Mouse (Mus musculus) testis, postnatal 10 days (tissue): ENCODE measurements around the gene Junb.

Source experiments
- DNase-seq: peaks from one replicate; pipeline ENCODE4 v3.0.0; 2021; ENCODE audit warnings: low spot score

Junb gene

DNA sequence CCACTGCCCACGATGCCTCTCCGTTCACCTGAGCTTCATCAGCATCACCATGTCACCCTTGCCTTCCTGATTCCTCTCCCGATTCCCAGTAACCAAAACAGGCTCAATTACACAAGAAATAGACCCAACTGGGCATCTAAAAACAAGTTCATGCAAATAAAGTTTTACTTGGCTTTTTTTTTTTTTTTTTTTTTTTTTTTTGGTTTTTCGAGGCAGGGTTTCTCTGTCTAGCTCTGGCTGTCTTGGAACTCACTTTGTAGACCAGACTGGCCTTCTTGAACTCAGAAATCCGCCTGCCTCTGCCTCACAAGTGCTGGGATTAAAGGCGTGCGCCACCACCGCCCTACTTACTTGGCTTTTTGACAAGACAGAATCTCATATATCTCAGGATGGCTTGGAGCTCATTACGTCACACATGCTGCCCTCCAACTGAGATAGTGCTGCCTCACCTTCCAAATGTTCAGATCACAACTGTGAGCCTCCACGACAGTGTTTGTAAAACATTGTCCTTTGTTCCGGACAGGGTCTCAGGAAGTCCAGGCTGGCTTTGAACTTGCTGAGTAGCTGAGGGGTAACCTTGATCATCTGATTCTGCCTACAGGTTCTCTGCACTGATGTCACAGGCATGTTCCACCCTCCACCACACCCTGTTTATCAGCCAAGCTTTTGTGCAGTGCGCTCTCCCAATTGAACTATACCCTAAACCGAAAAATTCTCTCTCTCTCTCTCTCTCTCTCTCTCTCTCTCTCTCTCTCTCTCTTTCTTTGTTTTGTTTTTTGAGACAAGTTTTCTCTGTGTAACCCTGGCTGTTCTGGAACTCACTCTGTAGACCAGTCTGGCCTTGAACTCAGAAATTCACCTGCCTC is 40.7 kb downstream of the Junb start:
- DNase-seq, result no peak

- DNase-seq, result peak; percentile 80
These were observed 41.5 kb downstream of the Junb start, which contains the start of gene Mast1 for GRCm38 (mm10) chr8:84936962-84937546. Gene Mast1, minus strand, starts transcription at chr8:84937359.

GRCm38 (mm10) chr8:84936041-84936961 is 42.2 kb downstream of the Junb start:
- DNase-seq, result no peak

DNA sequence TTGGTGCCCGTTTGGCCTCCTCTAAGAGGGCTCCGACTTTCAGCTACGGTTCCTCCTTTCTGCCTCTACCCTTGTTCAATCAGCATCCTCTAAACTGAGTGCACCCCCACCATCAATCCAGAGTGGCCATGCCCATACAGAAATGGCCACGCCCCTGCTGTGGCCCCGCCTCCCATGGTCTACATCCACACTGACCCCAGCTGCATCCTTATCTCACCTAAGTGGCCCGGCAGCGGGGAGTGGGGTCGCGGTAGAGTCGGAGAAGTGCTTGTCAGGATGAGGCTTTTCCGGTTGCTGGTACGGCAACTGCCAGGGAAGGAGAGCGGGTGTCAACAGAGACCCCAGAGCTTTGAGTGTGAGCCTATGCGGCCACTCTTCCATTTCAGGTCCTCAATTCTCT is 43.0 kb downstream of the Junb start:
- DNase-seq, result no peak

DNA sequence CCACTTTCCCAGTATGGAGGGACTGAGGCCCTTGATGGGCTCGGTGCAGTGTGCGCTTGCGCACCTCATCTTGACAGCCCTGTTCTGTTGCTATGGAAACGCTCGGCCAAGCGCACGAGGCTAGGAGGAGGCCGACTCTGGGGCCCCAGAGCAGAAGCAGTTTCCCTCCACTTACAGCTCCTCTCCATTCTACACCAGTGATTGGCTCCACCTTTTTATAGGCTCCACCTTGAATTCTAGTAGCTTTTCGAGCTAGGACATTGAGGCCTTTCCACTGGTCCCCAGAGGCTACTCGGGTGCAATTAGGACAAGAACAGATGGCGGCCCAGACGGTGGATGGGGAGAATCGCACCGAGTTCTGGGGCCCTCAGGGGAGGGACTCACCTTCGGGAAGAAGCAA is 43.7 kb downstream of the Junb start:
- no peak for DNase-seq

DNA sequence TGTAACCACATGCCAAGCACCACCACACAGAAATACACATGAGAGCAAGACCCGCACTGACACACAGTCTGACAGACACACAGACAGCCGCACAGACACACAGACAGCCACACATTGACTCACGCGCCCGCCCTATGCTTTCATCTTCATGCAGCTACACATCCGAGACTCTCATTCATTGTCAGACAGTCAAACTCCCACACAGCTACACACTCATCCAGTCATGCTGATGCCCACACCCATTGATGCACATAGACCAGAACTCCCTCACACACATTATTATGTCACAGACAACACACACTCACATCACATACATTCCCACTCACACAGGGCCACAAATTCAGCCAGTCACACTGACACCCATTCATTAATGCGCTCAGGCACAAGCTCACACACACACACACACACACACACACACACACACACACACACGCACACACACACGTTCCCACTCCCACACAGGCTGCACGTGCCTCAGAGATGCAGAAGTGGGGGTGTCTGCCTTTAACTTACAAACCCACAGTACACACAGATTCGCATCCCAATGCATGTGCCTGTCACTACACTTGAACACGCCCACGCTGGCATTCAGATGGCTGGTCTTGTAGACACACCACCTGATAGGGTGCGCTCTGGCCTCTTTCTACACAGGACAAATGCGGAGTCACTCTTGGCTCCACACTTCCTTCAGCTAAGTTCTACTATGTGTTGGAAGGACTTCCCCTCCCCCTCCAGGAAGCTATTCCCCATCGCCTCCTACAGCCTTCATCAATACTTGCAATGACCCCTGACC is 44.6 kb downstream of the Junb start:
- no peak for DNase-seq

DNA sequence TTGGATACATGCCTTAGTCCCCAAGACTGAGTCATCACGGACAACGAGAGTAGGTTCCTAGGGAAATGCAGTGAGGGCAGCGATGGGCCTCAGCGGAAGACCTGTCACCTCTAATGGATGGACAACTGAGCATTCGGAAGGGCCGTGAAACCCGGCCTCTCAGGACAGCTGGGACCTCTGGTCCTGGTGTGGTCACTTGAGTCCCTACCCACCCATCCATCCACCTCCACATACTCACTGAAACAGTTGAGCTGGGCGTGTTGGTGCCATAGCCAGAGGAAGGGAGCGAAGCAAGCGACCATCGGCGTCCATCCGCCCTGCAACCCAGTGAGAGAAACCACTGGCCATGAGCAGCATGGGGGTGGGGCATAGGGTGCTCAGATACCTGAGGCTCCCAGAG is 47.9 kb downstream of the Junb start:
- DNase-seq, result no peak

- DNase-seq, result peak; percentile 85
These were observed 49.8 kb downstream of the Junb start for GRCm38 (mm10) chr8:84928456-84929306.

- no peak for DNase-seq
These were observed 51.0 kb downstream of the Junb start for GRCm38 (mm10) chr8:84927513-84927912.

GRCm38 (mm10) chr8:84925557-84925956 is 53.0 kb downstream of the Junb start:
- no peak for DNase-seq
